Mouse (Mus musculus): ENCODE measurements around the gene Ccdc146.
"Not testable (repeated sequence)": the region's sequence is repeated elsewhere in the genome, so short reads cannot be mapped to it uniquely, and the experiment has no call there.

Gene Ccdc146

GRCm38 (mm10) chr5:21329672-21330665 is 94.5 kb downstream of the Ccdc146 start:
- DNase-seq: no peak

GRCm38 (mm10) chr5:21328560-21328959 is 95.9 kb downstream of the Ccdc146 start:
- DNase-seq: no peak

DNA sequence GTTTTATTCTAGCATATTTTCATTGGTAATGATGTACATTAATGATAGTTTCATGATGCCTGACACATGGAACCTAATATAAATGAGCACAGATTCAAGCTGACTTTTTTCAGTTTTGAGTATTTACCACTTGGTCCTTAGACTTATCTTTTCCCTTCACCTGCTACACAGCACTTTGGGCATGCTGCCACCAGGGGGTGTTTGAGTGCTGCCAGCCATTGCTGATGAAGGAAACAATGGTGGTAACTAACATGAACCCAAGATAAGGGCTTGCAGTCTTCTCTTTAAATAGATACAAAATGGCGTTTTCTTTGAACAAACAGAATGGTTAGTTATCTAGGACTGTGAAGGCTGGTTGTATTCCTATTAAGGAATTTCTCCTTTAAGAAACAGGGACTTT is 98.0 kb downstream of the Ccdc146 start:
- peak; percentile 63 for DNase-seq

GRCm38 (mm10) chr5:21320138-21320537 is 104.3 kb downstream of the Ccdc146 start:
- no peak for DNase-seq

DNA sequence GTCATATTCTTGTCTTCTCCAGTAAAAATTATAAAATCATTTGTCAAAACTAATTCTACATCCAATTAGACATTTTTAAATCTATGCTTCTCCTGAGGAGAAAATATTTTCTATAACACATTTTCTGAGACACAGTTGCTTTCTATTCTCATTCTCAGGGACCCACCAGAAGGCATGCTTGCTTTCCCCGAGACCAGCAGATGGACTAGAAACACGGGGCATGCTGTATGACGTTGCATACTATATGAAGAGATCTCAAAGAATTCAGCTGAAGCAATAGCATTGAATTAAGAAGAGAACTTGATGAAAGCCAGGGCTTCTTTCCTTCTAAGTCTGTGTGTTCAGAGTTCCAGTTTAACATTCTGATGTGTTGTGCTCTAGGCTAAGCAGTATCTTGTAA is 109.8 kb downstream of the Ccdc146 start:
- DNase-seq: no peak

GRCm38 (mm10) chr5:21307165-21307564 is 117.3 kb downstream of the Ccdc146 start:
- no peak for DNase-seq

DNA sequence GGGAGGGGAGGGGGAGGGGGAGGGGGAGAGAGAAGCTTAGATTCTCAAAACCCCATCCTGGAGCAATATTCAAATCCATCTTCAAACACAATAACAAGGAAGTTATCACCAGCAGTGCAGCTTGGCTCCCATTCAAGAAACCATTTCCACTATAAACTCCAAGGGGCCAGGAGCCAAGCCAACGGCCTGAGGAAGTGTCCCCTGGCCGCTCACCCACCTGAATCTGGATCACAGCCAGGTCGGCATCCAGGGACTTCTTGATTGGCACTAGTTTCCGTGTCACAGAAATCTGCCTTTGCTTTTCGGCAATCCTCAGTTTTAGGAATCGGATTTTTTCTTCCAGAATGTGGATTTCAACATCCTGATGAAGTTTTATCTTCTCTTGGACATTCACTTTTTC is 123.5 kb downstream of the Ccdc146 start:
- peak; percentile 41 for DNase-seq

GRCm38 (mm10) chr5:21300058-21300457 is 124.4 kb downstream of the Ccdc146 start:
- no peak for DNase-seq

DNA sequence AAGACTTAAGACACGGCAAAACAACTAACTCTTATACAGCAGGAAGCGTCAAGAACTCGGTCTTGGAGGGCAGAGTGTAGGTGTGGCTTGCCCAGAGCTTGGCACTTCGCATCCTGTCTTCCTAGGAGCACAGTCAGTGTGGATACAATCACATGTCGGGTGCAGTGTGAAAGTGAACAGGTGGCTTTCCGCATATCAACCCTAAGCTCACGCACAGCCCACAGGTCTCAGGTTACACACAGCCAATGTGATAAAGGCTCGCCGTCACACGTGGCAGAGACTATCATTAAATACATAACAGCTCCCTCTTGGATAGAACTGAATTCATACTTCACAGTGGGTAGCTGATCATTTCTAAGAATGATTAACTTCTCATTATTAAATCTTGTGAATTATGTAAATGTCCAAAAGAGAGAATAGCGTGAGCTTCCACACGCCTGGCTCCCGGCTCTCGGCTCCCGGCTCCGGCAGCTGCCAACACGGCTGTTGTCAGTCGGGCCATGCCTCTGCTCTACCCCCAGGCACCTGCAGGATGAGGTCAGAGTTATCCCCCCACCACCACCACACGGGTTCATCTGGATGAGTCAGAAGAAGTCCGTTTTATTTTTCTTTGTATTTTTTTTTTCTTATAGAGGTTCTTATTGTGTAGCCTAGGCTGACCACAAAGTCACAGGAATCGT is 125.3 kb downstream of the Ccdc146 start:
- no peak for DNase-seq

DNA sequence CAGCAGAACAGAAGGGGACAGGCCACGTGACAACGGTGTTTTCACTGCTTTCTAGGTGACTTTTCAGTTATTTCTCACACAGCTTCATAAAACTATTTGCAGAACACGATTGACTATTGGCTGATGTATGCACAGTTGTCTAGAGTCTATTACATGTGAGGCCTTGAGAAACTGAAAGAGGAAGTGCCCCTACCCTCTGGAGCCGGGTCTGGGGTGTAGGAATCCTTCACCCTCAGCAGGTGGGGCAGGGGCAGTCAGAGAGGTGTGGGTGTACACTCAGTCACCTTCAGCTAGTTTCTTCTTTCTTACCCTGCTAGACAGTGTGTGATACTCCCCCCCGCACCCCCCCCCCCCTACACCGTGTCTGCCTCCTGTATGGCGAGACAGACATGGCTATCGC is 128.8 kb downstream of the Ccdc146 start:
- DNase-seq: no peak

DNA sequence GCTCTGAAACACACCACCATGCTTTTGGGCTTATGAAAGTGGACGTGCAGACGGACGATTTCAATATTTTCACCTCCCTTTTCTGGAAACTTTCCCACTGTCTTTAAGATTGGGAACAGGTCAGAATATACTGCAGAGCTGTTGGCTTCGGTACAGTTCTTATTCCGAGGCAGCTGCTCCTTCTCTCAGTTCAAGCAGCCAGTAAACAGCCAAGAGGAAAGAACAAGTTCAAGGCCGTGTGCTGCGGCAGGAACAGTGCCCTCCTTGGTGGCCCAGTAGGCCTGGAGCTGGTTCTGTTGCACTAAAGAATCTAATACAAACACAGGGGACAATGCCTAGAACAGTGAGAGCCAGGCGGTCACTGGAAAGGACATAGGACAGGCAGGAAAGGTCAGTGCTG is 133.9 kb downstream of the Ccdc146 start:
- DNase-seq: no peak

GRCm38 (mm10) chr5:21288658-21289435 is 135.6 kb downstream of the Ccdc146 start:
- DNase-seq: peak; percentile 26

DNA sequence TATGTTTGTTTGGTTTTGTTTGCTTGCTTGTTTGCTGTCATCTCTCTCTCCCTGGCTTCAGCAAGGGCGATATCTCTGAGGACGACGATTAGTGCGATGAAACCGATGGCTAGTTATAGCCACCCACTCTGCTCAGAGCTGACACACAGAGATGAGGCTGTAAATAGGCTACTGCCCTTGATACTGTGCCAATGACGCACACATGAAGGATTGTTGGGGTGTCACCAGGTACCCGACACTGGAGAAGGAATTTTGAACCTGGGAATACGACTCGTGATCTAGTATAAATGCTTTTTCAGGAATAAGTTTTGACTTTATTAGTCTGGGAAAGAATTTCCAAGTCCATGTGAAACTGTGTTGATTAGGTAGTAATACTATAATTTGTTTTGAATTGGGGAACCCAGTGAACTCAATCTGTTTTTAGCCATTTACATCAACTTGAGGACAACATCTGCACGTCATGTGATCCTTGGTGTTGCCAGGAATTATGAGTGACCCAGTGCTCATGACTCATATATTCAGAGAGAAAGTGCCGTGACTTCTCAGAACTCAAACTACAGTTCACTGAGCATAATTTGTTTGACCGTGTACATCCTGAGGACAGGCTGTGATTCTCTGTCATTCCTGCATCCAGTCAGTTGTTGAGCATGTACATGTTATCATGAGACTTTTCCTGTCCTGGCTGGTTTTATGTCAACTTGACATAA is 141.0 kb downstream of the Ccdc146 start:
- no peak for DNase-seq

GRCm38 (mm10) chr5:21277685-21278084 is 146.8 kb downstream of the Ccdc146 start:
- not testable (repeated sequence) for DNase-seq

DNA sequence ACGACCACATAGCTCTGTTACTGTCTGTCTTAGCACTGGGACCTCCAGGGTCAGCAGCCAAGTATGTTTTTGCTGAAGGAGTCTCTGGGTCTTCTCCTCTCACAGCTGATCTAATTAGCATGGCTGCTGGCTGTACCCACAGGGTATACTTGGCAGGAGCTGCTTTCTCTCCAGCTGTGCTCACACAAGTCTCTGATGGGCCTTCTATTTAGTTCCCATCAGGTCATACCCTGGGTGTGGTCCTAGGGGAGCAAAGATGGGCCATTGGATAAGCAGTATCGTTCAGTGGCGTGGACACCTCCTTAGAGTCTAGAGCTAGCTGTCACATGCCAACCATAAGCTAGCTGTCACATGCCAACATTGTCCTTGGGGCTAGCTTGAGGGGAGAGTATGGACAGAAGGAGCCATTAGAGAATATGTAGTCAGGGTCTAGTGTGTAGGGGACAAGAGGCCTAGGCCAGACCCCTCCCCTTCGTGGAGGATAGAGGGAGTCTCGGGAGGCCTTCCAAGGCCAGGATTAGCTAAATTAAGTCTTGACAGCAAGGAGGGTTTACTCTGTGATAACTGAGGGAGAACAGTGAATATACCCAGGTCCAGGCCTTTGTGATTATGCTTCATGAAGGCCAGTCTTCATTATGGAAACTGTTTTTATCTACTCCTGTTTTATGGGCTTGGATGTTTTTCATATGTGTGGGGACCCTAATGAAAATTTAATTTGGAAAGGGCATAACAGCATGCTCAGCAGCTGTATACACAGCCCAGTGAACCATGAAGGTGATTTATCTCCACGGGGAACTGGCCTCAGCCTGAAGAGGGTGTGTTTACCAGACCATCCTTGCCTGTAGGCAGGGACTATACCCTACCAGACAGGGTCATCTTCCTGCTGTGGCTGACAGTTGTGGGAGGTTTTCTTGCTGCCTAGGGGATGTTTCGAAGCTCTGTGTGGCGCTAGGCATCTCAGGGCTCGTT is 152.8 kb downstream of the Ccdc146 start:
- DNase-seq: peak; percentile 36

DNA sequence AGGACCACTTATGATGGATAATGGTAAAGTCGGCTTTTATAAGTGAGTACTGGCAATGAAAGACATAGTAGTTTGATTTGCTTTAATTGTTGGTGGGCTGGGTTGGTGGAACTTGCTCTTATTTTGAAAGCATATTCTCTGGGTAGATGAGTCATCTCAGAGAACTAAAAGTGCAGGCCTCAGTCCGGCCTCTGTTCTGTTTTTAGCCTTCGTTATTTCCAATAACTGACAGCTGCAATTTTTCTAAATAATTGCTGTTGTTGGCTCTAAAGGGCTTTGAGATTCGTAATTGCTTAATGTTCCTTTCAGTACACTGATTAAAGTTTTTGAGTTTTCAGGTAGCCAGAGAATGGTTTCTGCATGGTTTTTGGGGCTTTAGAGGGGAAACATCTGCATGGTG is 153.7 kb downstream of the Ccdc146 start:
- DNase-seq: no peak

- DNase-seq: no peak
These were observed 155.0 kb downstream of the Ccdc146 start for GRCm38 (mm10) chr5:21269446-21269845.

GRCm38 (mm10) chr5:21267090-21267489 is 157.4 kb downstream of the Ccdc146 start:
- peak; percentile 53 for DNase-seq

- DNase-seq: peak; percentile 87
These were observed 159.4 kb downstream of the Ccdc146 start for GRCm38 (mm10) chr5:21265049-21265448.

DNA sequence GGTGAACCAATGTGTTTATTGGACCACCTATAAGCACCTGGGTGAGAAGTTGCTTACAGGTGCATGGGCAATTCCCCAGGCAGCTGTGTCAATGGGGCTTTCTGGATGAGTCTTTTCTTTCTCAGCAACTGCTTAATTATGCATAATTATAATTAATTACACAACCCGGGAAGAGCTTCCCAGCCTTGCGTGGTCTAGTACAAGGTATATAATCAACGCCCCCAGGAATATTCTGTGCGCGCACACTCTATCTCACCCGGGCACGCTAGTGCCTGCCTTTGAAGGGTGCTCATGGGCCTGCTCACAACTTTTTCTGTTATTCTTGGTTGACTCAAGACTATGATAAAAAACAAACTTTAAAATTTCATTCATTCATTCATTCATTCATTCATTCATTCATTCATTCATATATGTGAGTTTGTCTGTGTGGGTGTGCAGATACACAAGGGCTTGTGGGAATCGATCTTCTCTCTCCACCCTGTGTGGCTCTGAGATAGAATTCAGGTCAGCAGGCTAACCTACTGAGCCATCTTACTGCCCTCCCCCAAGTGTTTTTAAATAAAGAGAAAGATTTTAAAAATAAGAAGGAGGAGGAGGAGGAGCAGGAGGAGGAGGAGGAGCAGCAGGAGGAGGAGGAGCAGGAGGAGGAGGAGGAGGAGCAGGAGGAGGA is 160.0 kb downstream of the Ccdc146 start:
- DNase-seq: no peak
